Mouse (Mus musculus) neural tube, embryonic 11.5 days (tissue): Measurements from ENCODE around the gene Nhp2. TPM values are rescaled to one million over a fixed set of nuclear protein-coding genes. Genes with fewer than 3 reads are reported as not detected.
"Not testable (repeated sequence)": the region's sequence is repeated elsewhere in the genome, so short reads cannot be mapped to it uniquely, and the experiment has no call there.

Experiments
- ATAC-seq: fragments of 200-750 bp; cut with Nextera tagmentation; 2 replicates; pipeline ENCODE4 v1.8.0; 2017; ENCODE audit warnings: moderate number of reproducible peaks, mild to moderate bottlenecking, moderate TSS enrichment, moderate library complexity; ENCODE audit not compliant: insufficient read depth, low FRiP score, low TSS enrichment
- DNase-seq: peaks from one replicate; pipeline ENCODE4 v3.0.0-alpha.2; 2015; ENCODE audit warnings: low spot score
- H3K27ac ChIP-seq: fragments of 300-500 bp; sonication (generic); 2 replicates; pipeline ENCODE4 v1.5.1; 2014; ENCODE audit warnings: low read depth, mild to moderate bottlenecking, low read length
- H3K27me3 ChIP-seq: fragments of 300-500 bp; sonication (generic); 2 replicates; pipeline ENCODE4 v1.6.1; 2014; ENCODE audit warnings: mild to moderate bottlenecking, low read length, mixed read lengths; ENCODE audit not compliant: control insufficient read depth, insufficient read depth
- H3K36me3 ChIP-seq: fragments of 300-500 bp; sonication (generic); 2 replicates; pipeline ENCODE4 v1.6.1; 2014; ENCODE audit warnings: mild to moderate bottlenecking, low read length, moderate library complexity, mixed read lengths; ENCODE audit not compliant: control insufficient read depth, insufficient read depth
- H3K4me1 ChIP-seq: fragments of 300-500 bp; sonication (generic); 2 replicates; pipeline ENCODE4 v1.6.1; 2014; ENCODE audit warnings: low read length, mixed read lengths; ENCODE audit not compliant: control insufficient read depth, insufficient read depth
- H3K4me2 ChIP-seq: fragments of 300-500 bp; sonication (generic); 2 replicates; pipeline ENCODE4 v1.6.1; 2014; ENCODE audit warnings: low read depth, mild to moderate bottlenecking, moderate library complexity
- H3K4me3 ChIP-seq: fragments of 300-500 bp; sonication (generic); 2 replicates; pipeline ENCODE4 v1.5.1; 2014; ENCODE audit warnings: low read depth, low read length
- H3K9ac ChIP-seq: fragments of 300-500 bp; sonication (generic); 2 replicates; pipeline ENCODE4 v1.6.1; 2014; ENCODE audit warnings: mild to moderate bottlenecking, low read length
- H3K9me3 ChIP-seq: fragments of 300-500 bp; sonication (generic); 2 replicates; pipeline ENCODE4 v1.6.1; 2016; ENCODE audit warnings: low read length; ENCODE audit not compliant: control insufficient read depth
- WGBS: fragments of 180-500 bp; shearing (Covaris S2); extraction: QIAGEN DNeasy Blood & Tissue Kit; methylation state at CpG from one replicate; pipeline ENCODE4 v1.1.7; 2014; 5-methylcytosine and 5-hydroxymethylcytosine counted together
- polyA plus RNA-seq: library from polyadenylated mRNA; unstranded; fragments of >200 nt; fragmentation: Nextera tagmentation; extraction: Ambion mirVana; gene quantifications from 2 replicates; pipeline ENCODE4 v1.2.1, GENCODE M21; 2014

The Nhp2 gene
- polyA plus RNA-seq, 1 experiment from 2014 or later: 155 TPM

DNA sequence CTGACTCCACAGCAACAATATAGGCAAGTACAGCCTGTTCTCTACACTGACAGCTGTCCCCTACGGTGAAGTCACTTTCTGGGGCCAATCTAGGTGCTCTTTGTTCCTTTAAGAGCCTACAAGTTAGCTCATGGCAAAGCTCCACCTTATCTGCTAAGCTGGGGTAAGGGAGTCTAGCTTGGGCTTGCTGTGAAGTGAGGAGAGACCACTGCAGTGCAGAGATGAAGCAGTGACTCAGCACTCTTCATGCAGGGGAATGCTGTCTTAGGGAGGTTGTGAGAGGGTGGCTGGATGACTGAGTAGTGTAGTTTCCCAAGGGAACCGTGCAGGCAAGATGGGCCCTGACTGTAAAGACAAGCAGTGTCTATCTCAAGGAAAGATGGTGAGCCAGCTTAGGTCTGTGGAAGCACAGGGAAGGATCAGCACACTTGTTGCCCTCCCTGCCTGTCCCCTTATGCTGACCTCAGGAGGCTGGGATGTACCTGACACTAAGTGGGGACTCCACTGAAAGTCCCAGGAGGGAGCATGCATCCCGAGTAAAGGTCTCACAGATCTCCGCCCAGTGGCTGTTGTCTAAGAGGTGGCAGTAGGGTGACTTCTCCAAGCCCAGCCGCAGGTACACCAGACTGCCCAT, 5.8 kb downstream of the Nhp2 start:
- Histone ChIP-seq H3K9ac (no peak overlapping the region), H3K4me2 (no peak overlapping the region), H3K4me3 (no peak overlapping the region), H3K27ac (no peak overlapping the region), H3K27me3 (no peaks in the 10 kb centered on the region), H3K4me1 (peaks cover 7% of the 10 kb centered on the region), H3K9me3 (no peaks in the 10 kb centered on the region), H3K36me3 (peaks cover 23% of the 10 kb centered on the region)
- no peak for ATAC-seq
- WGBS: 82% methylated on average over 5 of the region's 5 CpGs
- no peak for DNase-seq

GRCm38 (mm10) chr11:51627425-51627824, 7.9 kb downstream of the Nhp2 start:
- H3K4me2 ChIP-seq: no peak overlapping the region
- no peak for ATAC-seq
- WGBS: 94% methylated on average over 9 of the region's 9 CpGs
- no peaks in the 10 kb centered on the region for H3K9me3 ChIP-seq
- no peaks in the 10 kb centered on the region for H3K4me1 ChIP-seq
- H3K27ac ChIP-seq: no peak overlapping the region
- no peak overlapping the region for H3K4me3 ChIP-seq
- no peaks in the 10 kb centered on the region for H3K27me3 ChIP-seq
- DNase-seq: no peak
- peaks cover 23% of the 10 kb centered on the region for H3K36me3 ChIP-seq
- no peak overlapping the region for H3K9ac ChIP-seq

DNA sequence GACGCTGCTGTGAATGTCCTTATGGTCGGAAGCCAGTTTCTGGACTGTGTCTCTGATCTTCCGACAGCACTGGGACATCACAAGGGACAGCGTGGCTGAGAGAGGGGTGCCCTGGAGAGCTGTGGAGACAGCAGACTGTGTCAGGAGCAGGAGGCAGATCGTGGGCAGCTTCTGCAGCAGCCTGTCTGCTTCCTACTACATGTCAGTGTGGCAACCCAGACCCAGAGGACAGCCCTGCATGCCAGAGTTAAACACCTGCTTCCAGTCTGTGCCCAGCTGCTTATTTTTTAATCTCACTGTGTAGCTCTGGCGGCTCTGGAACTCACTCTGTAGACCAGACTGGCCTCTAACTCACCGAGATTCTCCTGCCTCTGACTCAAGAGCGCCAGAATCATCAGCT, 8.4 kb downstream of the Nhp2 start:
- DNase-seq (no peak), ATAC-seq (no peak)
- Histone ChIP-seq H3K9me3 (no peaks in the 10 kb centered on the region), H3K4me1 (no peaks in the 10 kb centered on the region), H3K36me3 (peaks cover 23% of the 10 kb centered on the region), H3K4me3 (no peak overlapping the region), H3K9ac (no peak overlapping the region), H3K27me3 (no peaks in the 10 kb centered on the region), H3K27ac (no peak overlapping the region), H3K4me2 (no peak overlapping the region)
- 90% methylated on average over 8 of the region's 8 CpGs for WGBS

DNA sequence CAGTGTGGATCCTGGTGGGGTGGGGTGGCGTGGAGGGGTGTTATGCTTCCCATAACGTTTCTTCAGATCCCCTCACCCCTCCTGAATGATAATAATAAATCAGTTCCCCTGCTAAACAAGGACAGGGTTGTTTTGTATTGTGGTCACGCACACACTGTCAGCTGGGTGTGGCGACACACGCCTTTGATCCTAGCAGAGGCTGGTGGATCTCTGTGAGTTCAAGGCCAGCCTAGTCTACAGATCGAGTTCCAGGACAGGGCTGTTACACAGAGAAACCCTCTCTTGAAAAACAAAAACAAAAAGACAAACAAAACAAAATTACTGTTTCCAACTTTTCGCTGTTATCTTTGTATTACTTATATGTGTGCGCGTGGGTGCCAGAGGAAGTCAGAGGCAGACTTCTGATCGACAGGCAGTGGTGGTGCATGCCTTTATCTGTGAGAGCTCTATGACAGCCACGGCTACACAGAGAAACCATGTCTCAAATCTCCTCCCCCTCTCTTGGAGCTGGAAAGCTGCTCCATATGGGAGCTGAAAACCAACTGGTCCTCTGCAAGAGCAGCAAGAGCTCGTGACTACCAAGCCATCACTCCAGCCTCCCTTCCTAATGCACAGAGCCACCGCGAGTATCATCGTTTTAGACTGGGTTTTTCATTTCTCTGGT, 10.2 kb downstream of the Nhp2 start:
- no peak overlapping the region for H3K4me3 ChIP-seq
- no peak overlapping the region for H3K27ac ChIP-seq
- ATAC-seq: no peak
- WGBS: 84% methylated on average over 15 of the region's 15 CpGs
- no peak for DNase-seq
- H3K9ac ChIP-seq: no peak overlapping the region
- peaks cover 11% of the 10 kb centered on the region; the same call in 1 of the 2 replicates for H3K36me3 ChIP-seq
- H3K4me1 ChIP-seq: no peaks in the 10 kb centered on the region
- no peak overlapping the region for H3K4me2 ChIP-seq
- H3K27me3 ChIP-seq: no peaks in the 10 kb centered on the region
- no peaks in the 10 kb centered on the region for H3K9me3 ChIP-seq

- Histone ChIP-seq H3K36me3 (peaks cover 3% of the 10 kb centered on the region; the same call in 1 of the 2 replicates), H3K4me1 (peaks cover 3% of the 10 kb centered on the region; the same call in 1 of the 2 replicates), H3K4me3 (no peak overlapping the region), H3K9ac (no peak overlapping the region), H3K4me2 (no peak overlapping the region), H3K27me3 (no peaks in the 10 kb centered on the region), H3K9me3 (no peaks in the 10 kb centered on the region), H3K27ac (no peak overlapping the region)
- ATAC-seq (no peak), DNase-seq (no peak)
- 90% methylated on average over 6 of the region's 6 CpGs for WGBS
Observed at GRCm38 (mm10) chr11:51632130-51632753, 12.7 kb downstream of the Nhp2 start.

DNA sequence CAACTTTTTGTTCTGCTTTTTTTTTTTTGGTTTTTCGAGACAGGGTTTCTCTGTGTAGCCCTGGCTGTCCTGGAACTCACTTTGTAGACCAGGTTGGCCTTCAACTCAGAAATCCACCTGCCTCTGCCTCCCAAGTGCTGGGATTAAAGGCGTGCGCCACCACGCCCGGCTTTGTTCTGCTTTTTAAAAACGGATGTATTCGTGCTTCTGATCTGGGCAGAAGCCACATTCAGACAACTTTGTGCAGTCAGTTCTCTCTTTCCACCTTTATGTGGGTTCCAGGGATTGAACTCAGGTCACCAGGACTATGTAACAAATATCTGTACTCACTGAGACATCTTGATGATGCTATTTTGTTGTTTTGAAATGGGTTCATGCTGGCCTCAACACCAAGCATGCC, 13.7 kb downstream of the Nhp2 start:
- 94% methylated on average over 7 of the region's 7 CpGs for WGBS
- H3K27ac ChIP-seq, H3K4me2 ChIP-seq, H3K9me3 ChIP-seq, DNase-seq, H3K4me1 ChIP-seq, H3K9ac ChIP-seq, ATAC-seq, H3K36me3 ChIP-seq, H3K27me3 ChIP-seq, H3K4me3 ChIP-seq: not testable (repeated sequence)

- no peak overlapping the region for H3K9ac ChIP-seq
- WGBS: 93% methylated on average over 3 of the region's 3 CpGs
- no peaks in the 10 kb centered on the region; the same call in 1 of the 2 replicates for H3K36me3 ChIP-seq
- H3K4me1 ChIP-seq: peaks cover 3% of the 10 kb centered on the region; the same call in 1 of the 2 replicates
- H3K9me3 ChIP-seq: no peaks in the 10 kb centered on the region
- no peak for DNase-seq
- no peaks in the 10 kb centered on the region for H3K27me3 ChIP-seq
- no peak overlapping the region for H3K27ac ChIP-seq
- no peak overlapping the region for H3K4me3 ChIP-seq
- ATAC-seq: no peak
- H3K4me2 ChIP-seq: no peak overlapping the region
Observed at GRCm38 (mm10) chr11:51633721-51634120, 14.2 kb downstream of the Nhp2 start.

DNA sequence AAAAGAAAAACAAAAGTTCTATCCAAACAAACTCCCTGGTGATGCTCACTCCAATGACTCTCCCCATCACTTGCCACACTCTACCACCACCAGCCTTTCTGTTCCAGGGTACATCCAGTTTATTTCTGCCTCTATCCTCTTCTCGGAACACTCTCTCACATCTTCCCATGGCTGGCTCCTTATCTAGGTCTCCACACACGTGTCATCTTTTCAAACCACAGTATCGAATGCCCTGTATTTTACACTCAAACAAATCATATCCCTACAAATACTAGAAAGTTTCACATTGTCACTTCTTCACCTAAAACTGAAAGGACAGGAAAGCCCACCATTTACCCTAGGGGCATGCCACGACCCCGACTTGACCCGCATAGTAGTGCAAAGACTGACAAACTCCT, 15.6 kb downstream of the Nhp2 start:
- DNase-seq: no peak
- Histone ChIP-seq H3K27ac (no peak overlapping the region; the same call in 1 of the 2 replicates), H3K9ac (peak overlapping the region; percentile 72), H3K4me2 (peak overlapping the region; percentile 77), H3K36me3 (no peaks in the 10 kb centered on the region), H3K4me1 (peaks cover 3% of the 10 kb centered on the region; the same call in 1 of the 2 replicates), H3K4me3 (peak overlapping the region; percentile 74), H3K9me3 (no peaks in the 10 kb centered on the region), H3K27me3 (no peaks in the 10 kb centered on the region)
- WGBS: 24% methylated on average over 6 of the region's 6 CpGs
- no peak for ATAC-seq
